Mouse (Mus musculus): ENCODE results near the gene Ap1m2. TPM values are rescaled to one million over a fixed set of nuclear protein-coding genes. Genes with fewer than 3 reads are reported as not detected.
"Not testable (repeated sequence)": the region's sequence is repeated elsewhere in the genome, so short reads cannot be mapped to it uniquely, and the experiment has no call there.

Gene Ap1m2
- polyA plus RNA-seq, 2 experiments = 0.07 to 0.24 TPM

GRCm38 (mm10) chr9:21265611-21266010, 46.5 kb downstream of the Ap1m2 start:
- Histone ChIP-seq H3K27me3 (ENCODE audit: control insufficient read depth, insufficient read depth, low read length) (no peaks in the 10 kb centered on the region), H3K4me1 (replicated peaks; ENCODE audit: control insufficient read depth in 2 of 2, insufficient read depth in 2 of 2, low read length in 1 of 2) (peaks cover 23 to 34% of the 10 kb centered on the region in 2 experiments), H3K9ac (replicated peaks) (peak overlapping the region; percentile 99), H3K27ac (peak overlapping the region; percentile 87), H3K4me2 (ENCODE audit: low read depth) (peak overlapping the region; percentile 97), H3K36me3 (replicated peaks; ENCODE audit: control insufficient read depth, insufficient read depth, low read depth) (peaks cover 42% of the 10 kb centered on the region), H3K9me3 (ENCODE audit: control insufficient read depth, low read length) (no peaks in the 10 kb centered on the region), H3K4me3 (ENCODE audit: insufficient read depth in 1 of 2, low read depth in 2 of 2, low read length in 2 of 2) (peak overlapping the region; percentile 98)
- no peak for DNase-seq (ENCODE audit: low read depth in 3 of 3, low spot score in 3 of 3)
- ATAC-seq (ENCODE audit: insufficient read depth) = peak; percentile 16; the same call in 1 of the 2 replicates
- WGBS (ENCODE audit: insufficient replicate concordance) = 5% methylated on average over 11 of the region's 11 CpGs
- no peak for TF ChIP-seq EP300 (IDR thresholded peaks at IDR 0.05; ENCODE audit: low read depth)

GRCm38 (mm10) chr9:21265000-21265561, 47.1 kb downstream of the Ap1m2 start, which contains the start of gene Atg4d:
Atg4d (plus strand) TSS chr9:21265293.
- Histone ChIP-seq H3K27me3 (ENCODE audit: control insufficient read depth, insufficient read depth, low read length) (no peaks in the 10 kb centered on the region), H3K9ac (replicated peaks) (peak within 1 kb of the TSS; percentile 99), H3K4me2 (ENCODE audit: low read depth) (peak within 1 kb of the TSS; percentile 97), H3K4me1 (replicated peaks; ENCODE audit: control insufficient read depth in 2 of 2, insufficient read depth in 2 of 2, low read length in 1 of 2) (peaks cover 23 to 34% of the 10 kb centered on the region in 2 experiments), H3K9me3 (ENCODE audit: control insufficient read depth, low read length) (no peaks in the 10 kb centered on the region), H3K27ac (peak within 1 kb of the TSS; percentile 92), H3K4me3 (ENCODE audit: insufficient read depth in 1 of 2, low read depth in 2 of 2, low read length in 2 of 2) (peak within 1 kb of the TSS; percentile 98), H3K36me3 (replicated peaks; ENCODE audit: control insufficient read depth, insufficient read depth, low read depth) (peaks cover 37% of the 10 kb centered on the region)
- TF ChIP-seq EP300 (IDR thresholded peaks at IDR 0.05; ENCODE audit: low read depth) = peak; percentile 65; the same call in 1 of the 2 replicates
- TF ChIP-seq CTCF (IDR thresholded peaks at IDR 0.05; ENCODE audit: low read depth) = no peak
- under 1% methylated on average over 49 of the region's 49 CpGs for WGBS (ENCODE audit: insufficient replicate concordance)
- ATAC-seq (ENCODE audit: insufficient read depth) = peak; percentile 88
- DNase-seq (ENCODE audit: low read depth in 3 of 3, low spot score in 3 of 3) = peak; percentile 99

- H3K27me3 ChIP-seq (ENCODE audit: control insufficient read depth, insufficient read depth, low read length) = no peaks in the 10 kb centered on the region
- H3K36me3 ChIP-seq (replicated peaks; ENCODE audit: control insufficient read depth, insufficient read depth, low read depth) = peaks cover 30% of the 10 kb centered on the region
- peak overlapping the region; percentile 92 for H3K27ac ChIP-seq
- TF ChIP-seq CTCF (IDR thresholded peaks at IDR 0.05; ENCODE audit: low read depth) (no peak), EP300 (IDR thresholded peaks at IDR 0.05; ENCODE audit: low read depth) (peak; percentile 76)
- 9% methylated on average over 17 of the region's 17 CpGs for WGBS (ENCODE audit: insufficient replicate concordance)
- no peaks in the 10 kb centered on the region for H3K9me3 ChIP-seq (ENCODE audit: control insufficient read depth, low read length)
- DNase-seq (ENCODE audit: low read depth in 3 of 3, low spot score in 3 of 3) = peak; percentile 86 to 92 (median 88)
- H3K4me2 ChIP-seq (ENCODE audit: low read depth) = peak overlapping the region; percentile 77
- H3K4me1 ChIP-seq (replicated peaks; ENCODE audit: control insufficient read depth in 2 of 2, insufficient read depth in 2 of 2, low read length in 1 of 2) = peaks cover 23 to 34% of the 10 kb centered on the region in 2 experiments
- H3K9ac ChIP-seq (replicated peaks) = peak overlapping the region; percentile 53
- ATAC-seq (ENCODE audit: insufficient read depth) = peak; percentile 77
- peak overlapping the region; percentile 62 to 98 for H3K4me3 ChIP-seq (ENCODE audit: insufficient read depth in 1 of 2, low read depth in 2 of 2, low read length in 2 of 2)
Measured at GRCm38 (mm10) chr9:21264272-21264999, 47.7 kb downstream of the Ap1m2 start.

GRCm38 (mm10) chr9:21261831-21262230, 50.3 kb downstream of the Ap1m2 start:
- 24% methylated on average over 2 of the region's 2 CpGs for WGBS (ENCODE audit: insufficient replicate concordance)

GRCm38 (mm10) chr9:21260491-21261040, 51.6 kb downstream of the Ap1m2 start:
- no peak for TF ChIP-seq CTCF (IDR thresholded peaks at IDR 0.05; ENCODE audit: low read depth)
- TF ChIP-seq EP300 (IDR thresholded peaks at IDR 0.05; ENCODE audit: low read depth) = no peak
- WGBS (ENCODE audit: insufficient replicate concordance) = 57% methylated on average over 6 of the region's 6 CpGs
- H3K9me3 ChIP-seq (ENCODE audit: control insufficient read depth, low read length) = no peaks in the 10 kb centered on the region
- H3K27me3 ChIP-seq (ENCODE audit: control insufficient read depth, insufficient read depth, low read length) = no peaks in the 10 kb centered on the region
- H3K9ac ChIP-seq (replicated peaks) = no peak overlapping the region
- no peaks in the 10 kb centered on the region for H3K36me3 ChIP-seq (replicated peaks; ENCODE audit: control insufficient read depth, insufficient read depth, low read depth)
- no peak overlapping the region for H3K4me3 ChIP-seq (ENCODE audit: insufficient read depth in 1 of 2, low read depth in 2 of 2, low read length in 2 of 2)
- no peak for DNase-seq (ENCODE audit: low read depth in 3 of 3, low spot score in 3 of 3)
- peaks cover 15 to 21% of the 10 kb centered on the region in 2 experiments for H3K4me1 ChIP-seq (replicated peaks; ENCODE audit: control insufficient read depth in 2 of 2, insufficient read depth in 2 of 2, low read length in 1 of 2)
- no peak overlapping the region for H3K27ac ChIP-seq
- H3K4me2 ChIP-seq (ENCODE audit: low read depth) = no peak overlapping the region
- no peak for ATAC-seq (ENCODE audit: insufficient read depth)

More at GRCm38 (mm10) chr9:21261831-21262230, 50.3 kb downstream of the Ap1m2 start:
- no peak overlapping the region for H3K4me3 ChIP-seq (ENCODE audit: insufficient read depth in 1 of 2, low read depth in 2 of 2, low read length in 2 of 2)
- ATAC-seq (ENCODE audit: insufficient read depth) (no peak), DNase-seq (ENCODE audit: low read depth in 3 of 3, low spot score in 3 of 3) (no peak)
- H3K4me1 ChIP-seq (replicated peaks; ENCODE audit: control insufficient read depth in 2 of 2, insufficient read depth in 2 of 2, low read length in 1 of 2) = peaks cover 22 to 32% of the 10 kb centered on the region in 2 experiments
- peaks cover 4% of the 10 kb centered on the region for H3K36me3 ChIP-seq (replicated peaks; ENCODE audit: control insufficient read depth, insufficient read depth, low read depth)
- H3K9ac ChIP-seq (replicated peaks) = no peak overlapping the region
- no peaks in the 10 kb centered on the region for H3K27me3 ChIP-seq (ENCODE audit: control insufficient read depth, insufficient read depth, low read length)
- H3K27ac ChIP-seq = no peak overlapping the region
- no peak overlapping the region for H3K4me2 ChIP-seq (ENCODE audit: low read depth)
- no peak for TF ChIP-seq CTCF (IDR thresholded peaks at IDR 0.05; ENCODE audit: low read depth)
- H3K9me3 ChIP-seq (ENCODE audit: control insufficient read depth, low read length) = no peaks in the 10 kb centered on the region

GRCm38 (mm10) chr9:21256349-21256748, 55.8 kb downstream of the Ap1m2 start:
- not testable (repeated sequence) for H3K4me2 ChIP-seq (ENCODE audit: low read depth); H3K27ac ChIP-seq; DNase-seq (ENCODE audit: low read depth in 3 of 3, low spot score in 3 of 3); H3K9me3 ChIP-seq (ENCODE audit: control insufficient read depth, low read length); ATAC-seq (ENCODE audit: insufficient read depth); H3K27me3 ChIP-seq (ENCODE audit: control insufficient read depth, insufficient read depth, low read length); H3K4me1 ChIP-seq (replicated peaks; ENCODE audit: control insufficient read depth in 2 of 2, insufficient read depth in 2 of 2, low read length in 1 of 2); H3K4me3 ChIP-seq (ENCODE audit: insufficient read depth in 1 of 2, low read depth in 2 of 2, low read length in 2 of 2); H3K36me3 ChIP-seq (replicated peaks; ENCODE audit: control insufficient read depth, insufficient read depth, low read depth); H3K9ac ChIP-seq (replicated peaks)
- 34% methylated on average over 4 of the region's 4 CpGs for WGBS (ENCODE audit: insufficient replicate concordance)

Data from liver, embryonic 14.5 days (tissue).